Mouse (Mus musculus): ENCODE results near the gene Vwf.

Vwf gene

GRCm38 (mm10) chr6:125617855-125618254 is 71.3 kb downstream of the Vwf start:
- no peak for DNase-seq (ENCODE audit: extremely low read depth, low read depth, low spot score)

- DNase-seq (ENCODE audit: extremely low read depth, low read depth, low spot score), result no peak
Observed at GRCm38 (mm10) chr6:125620764-125621163, 74.2 kb downstream of the Vwf start.

- DNase-seq (ENCODE audit: extremely low read depth, low read depth, low spot score), result no peak
Observed at GRCm38 (mm10) chr6:125622434-125622833, 75.9 kb downstream of the Vwf start.

- no peak for DNase-seq (ENCODE audit: extremely low read depth, low read depth, low spot score)
Observed at GRCm38 (mm10) chr6:125640486-125640885, 93.9 kb downstream of the Vwf start.

- no peak for DNase-seq (ENCODE audit: extremely low read depth, low read depth, low spot score)
Observed at GRCm38 (mm10) chr6:125641146-125641545, 94.6 kb downstream of the Vwf start.

GRCm38 (mm10) chr6:125648964-125649363 is 102.4 kb downstream of the Vwf start:
- DNase-seq (ENCODE audit: extremely low read depth, low read depth, low spot score), result no peak

- no peak for DNase-seq (ENCODE audit: extremely low read depth, low read depth, low spot score)
Observed at GRCm38 (mm10) chr6:125651335-125651734, 104.8 kb downstream of the Vwf start.

- peak; percentile 91 for DNase-seq (ENCODE audit: extremely low read depth, low read depth, low spot score)
Observed at GRCm38 (mm10) chr6:125653416-125653815, 106.8 kb downstream of the Vwf start.

GRCm38 (mm10) chr6:125656921-125657320 is 110.3 kb downstream of the Vwf start:
- DNase-seq (ENCODE audit: extremely low read depth, low read depth, low spot score), result no peak

- peak; percentile 74 for DNase-seq (ENCODE audit: extremely low read depth, low read depth, low spot score)
Observed at GRCm38 (mm10) chr6:125657966-125658365, 111.4 kb downstream of the Vwf start.

GRCm38 (mm10) chr6:125661106-125661877 is 114.7 kb downstream of the Vwf start:
- no peak for DNase-seq (ENCODE audit: extremely low read depth, low read depth, low spot score)

GRCm38 (mm10) chr6:125663906-125664305 is 117.3 kb downstream of the Vwf start:
- no peak for DNase-seq (ENCODE audit: extremely low read depth, low read depth, low spot score)

GRCm38 (mm10) chr6:125671835-125672234 is 125.3 kb downstream of the Vwf start:
- no peak for DNase-seq (ENCODE audit: extremely low read depth, low read depth, low spot score)

- DNase-seq (ENCODE audit: extremely low read depth, low read depth, low spot score), result no peak
Observed at GRCm38 (mm10) chr6:125678492-125678891, 131.9 kb downstream of the Vwf start.

GRCm38 (mm10) chr6:125680613-125681012 is 134.0 kb downstream of the Vwf start:
- no peak for DNase-seq (ENCODE audit: extremely low read depth, low read depth, low spot score)

GRCm38 (mm10) chr6:125685420-125685819 is 138.8 kb downstream of the Vwf start:
- DNase-seq (ENCODE audit: extremely low read depth, low read depth, low spot score), result no peak

GRCm38 (mm10) chr6:125687986-125688385 is 141.4 kb downstream of the Vwf start:
- DNase-seq (ENCODE audit: extremely low read depth, low read depth, low spot score), result no peak

GRCm38 (mm10) chr6:125690057-125690703 is 143.6 kb downstream of the Vwf start, which contains the start of gene Ano2:
TSS of gene Ano2 (plus strand) at chr6:125690419.
- no peak for DNase-seq (ENCODE audit: extremely low read depth, low read depth, low spot score)

GRCm38 (mm10) chr6:125701146-125701545 is 154.6 kb downstream of the Vwf start:
- no peak for DNase-seq (ENCODE audit: extremely low read depth, low read depth, low spot score)

GRCm38 (mm10) chr6:125711261-125711660 is 164.7 kb downstream of the Vwf start:
- DNase-seq (ENCODE audit: extremely low read depth, low read depth, low spot score), result no peak

GRCm38 (mm10) chr6:125726408-125726807 is 179.8 kb downstream of the Vwf start:
- no peak for DNase-seq (ENCODE audit: extremely low read depth, low read depth, low spot score)

GRCm38 (mm10) chr6:125727484-125727911 is 180.9 kb downstream of the Vwf start:
- no peak for DNase-seq (ENCODE audit: extremely low read depth, low read depth, low spot score)

Data from fat pad, adult 2 months (tissue).